Mouse (Mus musculus) cerebellum, adult 18-20 months (tissue): ENCODE results near the gene Col16a1.
A peak's percentile ranks its signal among the peaks of the same experiment; 100 is the strongest.

Experiments
- DNase-seq, 2 experiments: peaks; one replicate each; pipeline ENCODE4 v3.0.0; 2021

The Col16a1 gene

GRCm38 (mm10) chr4:130130641-130131350 lies 83.2 kb downstream of the Col16a1 start:
- DNase-seq: no peak

GRCm38 (mm10) chr4:130131448-130132105 lies 83.9 kb downstream of the Col16a1 start:
- DNase-seq: no peak

GRCm38 (mm10) chr4:130133399-130133798 lies 85.8 kb downstream of the Col16a1 start:
- no peak for DNase-seq

GRCm38 (mm10) chr4:130138441-130139213 lies 91.0 kb downstream of the Col16a1 start:
- peak; percentile 48 to 70 for DNase-seq

GRCm38 (mm10) chr4:130139214-130139492 lies 91.5 kb downstream of the Col16a1 start, which contains the start of gene Hcrtr1:
Gene Hcrtr1, minus strand, starts transcription at chr4:130139359.
- DNase-seq: no peak

GRCm38 (mm10) chr4:130140992-130141402 lies 93.4 kb downstream of the Col16a1 start:
- no peak for DNase-seq

GRCm38 (mm10) chr4:130141786-130142185 lies 94.1 kb downstream of the Col16a1 start:
- DNase-seq: no peak

- DNase-seq: no peak
Measured at GRCm38 (mm10) chr4:130148405-130148804, 100.8 kb downstream of the Col16a1 start.
